Mouse (Mus musculus) limb, embryonic 12.5 days (tissue): ENCODE data around the gene Ccdc171. TPM values are rescaled to one million over a fixed set of nuclear protein-coding genes. Genes with fewer than 3 reads are reported as not detected.

Experiments
- ATAC-seq: fragments of 200-750 bp; cut with Nextera tagmentation; 2 replicates; pipeline ENCODE4 v1.8.0; 2017; ENCODE audit warnings: low read depth, moderate TSS enrichment; ENCODE audit not compliant: insufficient number of reproducible peaks, insufficient read depth, low FRiP score, low TSS enrichment
- H3K27ac ChIP-seq: fragments of 300-500 bp; sonication (generic); 2 replicates; pipeline ENCODE4 v1.5.1; 2016; ENCODE audit warnings: mild to moderate bottlenecking, moderate library complexity
- H3K27me3 ChIP-seq: fragments of 300-500 bp; sonication (generic); 2 replicates; pipeline ENCODE4 v1.6.1; 2016; ENCODE audit warnings: mild to moderate bottlenecking, moderate library complexity
- H3K36me3 ChIP-seq: fragments of 300-500 bp; sonication (generic); 2 replicates; pipeline ENCODE4 v1.6.1; 2016; ENCODE audit warnings: mild to moderate bottlenecking, moderate library complexity
- H3K4me1 ChIP-seq: fragments of 300-500 bp; sonication (generic); replicated peaks from 2 replicates; pipeline ENCODE4 v1.6.1; 2016
- H3K4me2 ChIP-seq: fragments of 300-500 bp; sonication (generic); 2 replicates; pipeline ENCODE4 v1.6.1; 2016; ENCODE audit warnings: mild to moderate bottlenecking, moderate library complexity
- H3K4me3 ChIP-seq: fragments of 300-500 bp; sonication (generic); replicated peaks from 2 replicates; pipeline ENCODE4 v1.5.1; 2016; ENCODE audit warnings: mild to moderate bottlenecking
- H3K9ac ChIP-seq: fragments of 300-500 bp; sonication (generic); replicated peaks from 2 replicates; pipeline ENCODE4 v1.6.1; 2016; ENCODE audit warnings: mild to moderate bottlenecking, moderate library complexity
- H3K9me3 ChIP-seq: fragments of 300-500 bp; sonication (generic); 2 replicates; pipeline ENCODE4 v1.6.1; 2016; ENCODE audit warnings: mild to moderate bottlenecking, moderate library complexity
- WGBS: fragments of 180-500 bp; shearing (Covaris S2); methylation state at CpG from one replicate; pipeline ENCODE4 v1.1.7; 2016; 5-methylcytosine and 5-hydroxymethylcytosine counted together
- polyA plus RNA-seq: library from polyadenylated mRNA; unstranded; fragments of >200 nt; fragmentation: Nextera tagmentation; extraction: Ambion mirVana; gene quantifications from 2 replicates; pipeline ENCODE4 v1.2.1, GENCODE M21; 2016

Gene Ccdc171
- polyA plus RNA-seq, 1 experiment from 2014 or later: 6.4 TPM

- Histone ChIP-seq H3K9me3 (no peaks in the 10 kb centered on the region), H3K27ac (no peak overlapping the region), H3K9ac (no peak overlapping the region), H3K27me3 (peaks cover 13% of the 10 kb centered on the region; the same call in 1 of the 2 replicates), H3K36me3 (no peaks in the 10 kb centered on the region), H3K4me3 (no peak overlapping the region), H3K4me1 (peaks cover 18% of the 10 kb centered on the region), H3K4me2 (no peak overlapping the region)
- ATAC-seq: no peak
- WGBS: 85% methylated on average over 8 of the region's 8 CpGs
These were observed 352.9 kb downstream of the Ccdc171 start for GRCm38 (mm10) chr4:83878236-83878635.

GRCm38 (mm10) chr4:83888459-83889054, 363.2 kb downstream of the Ccdc171 start:
- Histone ChIP-seq H3K4me3 (no peak overlapping the region), H3K4me2 (no peak overlapping the region), H3K27ac (no peak overlapping the region), H3K9me3 (no peaks in the 10 kb centered on the region), H3K27me3 (peaks cover 22% of the 10 kb centered on the region), H3K9ac (no peak overlapping the region), H3K36me3 (no peaks in the 10 kb centered on the region), H3K4me1 (peaks cover 10% of the 10 kb centered on the region)
- 43% methylated on average over 13 of the region's 13 CpGs for WGBS
- ATAC-seq: no peak

DNA sequence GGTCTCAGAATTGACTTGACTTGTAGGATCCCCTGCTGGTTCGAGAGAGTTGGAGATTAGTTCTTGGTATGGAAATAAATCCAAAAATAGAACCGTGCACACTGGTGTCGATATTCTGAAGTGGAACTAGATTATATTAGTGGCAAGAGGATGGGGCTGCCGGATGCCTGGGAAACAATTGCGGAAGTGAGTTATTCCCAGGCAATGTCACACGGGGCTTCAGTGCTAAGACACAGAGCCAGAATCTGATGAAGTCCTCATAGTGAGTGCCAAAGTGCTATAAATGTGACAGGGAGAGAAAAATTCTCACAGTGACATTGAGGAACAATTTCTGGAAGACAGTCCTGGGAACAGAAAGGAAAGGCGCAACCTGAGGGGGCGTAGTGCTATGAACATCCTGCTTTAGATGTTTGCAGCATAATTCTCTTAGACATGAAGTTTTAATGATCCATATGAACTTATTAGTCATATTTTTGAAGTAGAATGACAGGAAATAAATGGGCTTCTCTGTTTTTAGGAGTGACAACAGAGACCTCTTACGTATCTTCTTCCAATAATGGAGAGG, 376.8 kb downstream of the Ccdc171 start:
- Histone ChIP-seq H3K9ac (no peak overlapping the region), H3K36me3 (no peaks in the 10 kb centered on the region), H3K9me3 (no peaks in the 10 kb centered on the region), H3K4me1 (no peaks in the 10 kb centered on the region), H3K4me2 (no peak overlapping the region), H3K27ac (no peak overlapping the region), H3K4me3 (no peak overlapping the region), H3K27me3 (peaks cover 2% of the 10 kb centered on the region; the same call in 1 of the 2 replicates)
- no peak for ATAC-seq
- WGBS: 85% methylated on average over 9 of the region's 9 CpGs

Other genes with a start within 250 kb of the Ccdc171 start
- gene Ttc39b, start 201.3 kb upstream of the Ccdc171 start, polyA plus RNA-seq: 2.0 and 2.3 TPM in 2 replicates
- gene Snapc3, start 107.8 kb upstream of the Ccdc171 start, polyA plus RNA-seq: 57.5 and 58.1 TPM in 2 replicates
- 292 and 306 TPM in 2 replicates for gene Psip1, start 39.1 kb upstream of the Ccdc171 start, polyA plus RNA-seq